Mouse (Mus musculus): ENCODE results near the gene D930048N14Rik. TPM values are rescaled to one million over a fixed set of nuclear protein-coding genes. Genes with fewer than 3 reads are reported as not detected.

Gene D930048N14Rik
- 1 to 10 TPM; 1.4 to 1.7 TPM for polyA plus RNA-seq (2017; shearing (Covaris generic))

DNA sequence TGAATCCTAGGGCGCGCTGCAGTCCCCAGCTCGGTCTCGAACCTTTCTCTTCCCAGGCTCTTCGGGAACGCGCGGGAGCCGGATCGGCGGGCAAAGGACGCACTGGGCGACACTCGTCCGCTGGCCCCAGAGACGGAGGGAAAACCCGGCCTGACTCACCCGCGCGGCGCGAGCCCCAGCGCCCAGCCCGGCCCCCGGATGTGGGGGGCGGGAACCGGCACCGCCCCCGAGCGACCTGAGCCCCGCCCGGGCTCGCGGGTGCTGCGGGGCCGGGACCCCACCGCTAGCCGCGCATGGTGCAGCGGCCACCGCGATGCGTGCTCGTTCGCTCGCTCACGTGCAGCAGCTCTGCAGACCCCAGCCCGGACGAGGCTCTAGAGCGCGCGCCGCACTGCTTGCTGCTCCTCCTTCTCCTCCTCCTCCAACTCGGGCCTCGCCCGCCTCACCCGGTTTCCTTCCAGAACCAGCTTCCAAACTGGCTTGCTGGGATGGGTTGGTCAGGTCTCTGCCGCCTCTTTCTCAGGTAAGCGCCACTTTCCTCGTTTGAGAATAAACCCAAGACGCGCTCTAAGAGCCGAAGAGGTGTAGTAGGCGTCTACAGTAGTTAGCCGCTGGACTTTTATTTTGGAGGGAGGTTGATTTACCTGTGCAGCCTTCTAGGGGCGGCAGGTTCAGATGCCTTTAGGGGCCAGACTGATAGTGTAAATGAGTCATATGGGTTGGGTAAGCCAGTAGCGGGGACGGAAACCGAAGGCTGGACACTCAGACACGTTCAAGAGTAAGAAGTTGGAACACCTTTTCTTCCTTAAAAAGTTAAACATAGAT lies at the start of gene D930048N14Rik, which contains the start of gene N4bp3:
Gene D930048N14Rik (plus strand): TSS at position 264 of the 825 bp plus-strand sequence.
Gene N4bp3 (minus strand): TSS at position 152 of the 825 bp plus-strand sequence.

DNA sequence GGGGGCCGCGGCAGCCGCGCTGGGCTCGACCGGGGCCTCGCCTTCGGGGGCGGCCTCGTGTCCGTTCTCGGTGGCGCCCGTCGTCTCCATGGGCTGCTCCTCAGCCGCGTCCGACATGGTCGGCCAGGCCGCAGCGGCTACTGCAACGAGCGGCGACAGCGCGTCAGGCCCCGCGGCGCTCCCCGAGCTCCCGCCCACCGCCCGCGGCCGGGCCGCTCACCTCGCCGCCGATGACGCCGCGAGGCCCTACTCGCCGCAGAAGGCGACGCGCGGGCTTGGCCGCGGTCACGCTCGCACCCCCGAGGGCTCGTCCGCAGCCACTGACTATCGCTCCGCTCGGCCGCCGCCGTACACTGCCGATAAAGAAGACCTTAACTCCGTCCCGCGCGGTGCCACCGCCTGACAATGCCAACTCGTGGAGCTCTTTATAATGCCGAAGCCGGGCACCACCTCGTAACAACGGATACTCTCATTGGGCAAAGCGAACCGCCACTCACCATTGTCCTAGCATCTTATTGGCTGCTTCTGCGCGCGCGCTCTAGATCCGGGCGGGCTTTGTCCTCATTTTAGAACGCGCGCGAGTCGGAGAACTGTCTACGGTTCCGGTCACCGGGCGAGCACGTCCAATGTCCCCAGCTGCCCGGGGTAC lies 44.2 kb upstream of the D930048N14Rik start, which contains the start of gene Hnrnpab:
Gene Hnrnpab (minus strand): TSS at position 401 of the 649 bp plus-strand sequence.

DNA sequence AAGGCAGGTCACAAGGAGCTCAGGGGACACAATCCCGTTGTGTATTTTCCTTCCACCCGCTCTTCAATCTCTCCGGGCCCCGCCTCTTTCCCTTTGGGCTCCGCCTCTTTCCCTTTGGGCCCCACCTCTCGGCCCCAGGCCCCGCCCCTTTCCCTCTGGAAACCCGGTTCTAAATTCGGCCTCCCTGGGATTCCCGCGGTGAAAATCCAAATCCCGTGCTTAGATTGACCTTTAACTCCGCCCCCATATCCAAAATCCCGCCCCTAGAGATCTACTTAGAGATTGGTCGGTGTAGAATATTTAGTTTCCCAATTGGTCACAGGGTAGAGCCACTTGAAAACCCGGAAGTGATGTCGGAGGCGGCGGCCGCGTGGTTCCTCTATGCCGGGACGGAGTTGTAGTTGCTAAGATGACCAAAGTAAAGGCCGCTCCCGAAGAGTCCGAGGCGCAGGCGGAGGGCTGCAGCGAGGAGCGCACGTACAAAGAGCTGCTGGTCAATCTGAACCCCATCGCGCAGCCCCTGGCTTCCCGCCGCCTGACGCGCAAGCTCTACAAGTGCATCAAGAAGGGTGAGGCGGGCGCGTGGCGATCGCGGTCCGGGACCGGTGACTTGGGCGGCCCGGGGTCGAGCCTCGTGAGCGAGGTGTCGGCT lies 31.2 kb upstream of the D930048N14Rik start, which contains the start of gene Nhp2:
Gene Nhp2 (plus strand): TSS at position 327 of the 652 bp plus-strand sequence.

DNA sequence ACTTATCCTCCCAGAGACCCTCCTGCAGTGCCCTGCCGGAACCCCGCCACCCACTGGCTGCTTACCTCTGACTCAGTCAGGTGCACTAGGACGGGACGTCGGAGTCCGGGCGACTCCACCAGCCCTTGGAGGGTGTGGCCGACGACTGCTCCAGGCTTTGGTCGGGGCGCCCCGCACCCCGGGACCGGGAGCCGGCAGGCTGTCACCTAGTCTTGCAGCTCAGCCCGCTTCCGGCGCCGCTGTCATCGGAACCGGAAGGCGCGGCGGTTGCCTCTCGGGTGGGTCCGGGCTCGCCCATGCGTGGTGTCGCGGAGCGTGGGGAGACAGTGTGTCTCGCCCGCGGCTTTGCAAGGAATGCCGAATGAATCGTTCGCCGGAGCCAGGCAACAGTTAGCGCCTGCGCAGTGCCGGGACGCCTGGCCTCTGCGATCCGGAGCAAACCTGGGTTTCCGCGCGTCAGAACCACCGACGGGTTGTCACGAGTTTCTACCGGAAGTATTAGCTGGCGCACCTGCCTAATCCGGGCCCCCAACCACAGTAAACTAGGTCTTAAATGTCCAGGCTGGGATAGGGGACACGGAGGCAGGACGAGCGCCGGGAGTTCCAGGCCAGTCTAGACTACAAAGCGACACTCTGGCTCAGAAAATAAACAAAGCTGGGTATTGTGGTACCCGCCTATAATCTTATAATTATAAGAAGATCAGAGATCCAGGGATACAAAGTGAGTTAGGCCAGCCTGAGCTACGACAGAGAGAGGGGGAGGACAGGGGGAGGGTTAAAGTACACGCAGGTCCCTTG lies 15.0 kb upstream of the D930048N14Rik start, which contains the start of gene Rmnd5b:
Gene Rmnd5b (minus strand): TSS at position 372 of the 798 bp plus-strand sequence.

DNA sequence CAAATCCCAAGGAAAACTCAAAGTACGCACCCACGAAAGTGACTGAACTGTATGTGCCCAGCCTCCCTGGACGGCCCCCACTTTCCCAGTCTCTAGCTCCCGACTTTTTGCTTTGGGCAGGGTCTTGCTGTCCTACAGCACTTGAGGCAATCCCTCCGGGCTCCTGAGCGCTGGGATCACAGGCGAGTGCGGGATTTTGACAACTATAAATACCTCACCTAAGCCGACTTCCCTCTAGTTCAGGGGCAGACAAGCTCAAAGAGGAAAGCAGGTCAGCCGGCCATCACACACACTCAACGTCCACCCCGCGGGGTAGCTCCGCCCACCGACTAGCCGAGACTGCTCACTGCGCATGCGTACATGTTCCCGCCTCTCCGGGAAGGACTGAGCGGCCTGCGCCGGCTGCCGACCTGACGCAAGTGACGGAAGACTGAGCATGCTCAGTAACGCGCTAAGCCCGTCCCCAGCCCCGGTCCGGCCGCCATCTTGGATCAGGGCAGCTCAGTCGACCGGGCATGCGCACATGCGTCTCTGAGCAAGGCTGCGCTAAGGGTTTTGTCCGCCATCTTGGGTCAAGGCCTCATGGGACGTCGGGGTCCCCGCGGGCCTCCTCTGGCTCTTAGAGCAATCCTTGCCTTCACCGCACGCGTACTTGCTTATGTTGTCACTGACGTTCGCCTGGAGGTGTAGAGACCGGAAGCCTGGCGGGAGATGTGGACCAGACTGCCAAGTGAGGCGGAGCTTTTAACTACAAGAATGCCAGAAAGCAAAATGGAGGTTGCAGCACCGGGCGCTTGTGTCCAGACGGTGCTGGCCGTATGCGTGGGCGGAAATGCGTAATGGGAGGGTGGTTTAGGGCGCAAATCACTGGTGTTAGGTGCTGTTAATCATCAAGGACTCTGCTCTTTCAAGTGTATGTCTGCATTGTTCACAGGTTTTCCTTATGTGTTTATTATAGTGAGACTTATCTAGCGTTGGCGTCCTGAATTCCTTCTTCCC lies 37.9 kb downstream of the D930048N14Rik start, which contains the start of gene 0610009B22Rik:
Gene 0610009B22Rik (minus strand): TSS at position 545 of the 999 bp plus-strand sequence.

Other genes starting within 250 kb of the D930048N14Rik start
- 10 to 100 TPM; 19.8 to 26.6 TPM for gene Phykpl, start 66.2 kb upstream of the D930048N14Rik start, polyA plus RNA-seq (2017; shearing (Covaris generic))
- 100 to 1,000 TPM; 448 to 490 TPM for gene Hnrnpab, start 44.1 kb upstream of the D930048N14Rik start, polyA plus RNA-seq (2017; shearing (Covaris generic))
- gene Nhp2, start 31.2 kb upstream of the D930048N14Rik start, polyA plus RNA-seq (2017; shearing (Covaris generic)): 10 to 100 TPM; 79.4 to 92.2 TPM
- gene Rmnd5b, start 15.1 kb upstream of the D930048N14Rik start, polyA plus RNA-seq (2017; shearing (Covaris generic)): 10 to 100 TPM; 82.8 to 87.2 TPM
- 1 to 10 TPM; 7.7 to 8.7 TPM for gene N4bp3, start 112 bp upstream of the D930048N14Rik start, polyA plus RNA-seq (2017; shearing (Covaris generic))
- 10 to 100 TPM; 18.8 to 21.1 TPM for gene 0610009B22Rik, start 37.9 kb downstream of the D930048N14Rik start, polyA plus RNA-seq (2017; shearing (Covaris generic))
- gene Sec24a, start 112.7 kb downstream of the D930048N14Rik start, polyA plus RNA-seq (2017; shearing (Covaris generic)): 10 to 100 TPM; 25.3 to 31.5 TPM
- 100 to 1,000 TPM; 111 to 129 TPM for gene Sar1b, start 112.7 kb downstream of the D930048N14Rik start, polyA plus RNA-seq (2017; shearing (Covaris generic))
- 1 to 10 TPM; 8.1 to 8.4 TPM for gene Jade2, start 206.7 kb downstream of the D930048N14Rik start, polyA plus RNA-seq (2017; shearing (Covaris generic))